Mouse (Mus musculus) cerebellum, adult 18-20 months (tissue): Measurements from ENCODE around the gene Dusp11.
"Not testable (repeated sequence)": the region's sequence is repeated elsewhere in the genome, so short reads cannot be mapped to it uniquely, and the experiment has no call there.

Experiments
- DNase-seq, 2 experiments: peaks; one replicate each; pipeline ENCODE4 v3.0.0; 2021

Gene Dusp11

DNA sequence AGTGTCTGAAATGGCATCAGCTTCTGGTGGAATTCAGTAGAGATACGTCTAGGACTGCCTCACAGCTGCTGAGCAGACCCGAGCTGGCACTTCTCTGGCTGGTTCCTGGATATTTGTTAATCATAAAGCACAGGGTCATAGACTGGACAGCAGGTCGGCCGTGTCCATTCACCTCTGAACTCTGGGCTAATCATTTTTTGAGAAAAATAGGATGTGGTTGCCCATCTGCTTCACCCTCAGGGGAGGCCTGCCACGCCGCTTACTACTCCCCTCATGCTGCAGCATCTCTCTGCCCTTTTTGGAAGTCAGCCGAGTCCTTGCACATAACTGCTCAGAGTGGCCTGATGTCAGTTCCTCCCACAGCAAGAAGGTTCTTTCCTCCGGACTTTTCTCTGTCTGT, 27.4 kb downstream of the Dusp11 start:
- no peak for DNase-seq

DNA sequence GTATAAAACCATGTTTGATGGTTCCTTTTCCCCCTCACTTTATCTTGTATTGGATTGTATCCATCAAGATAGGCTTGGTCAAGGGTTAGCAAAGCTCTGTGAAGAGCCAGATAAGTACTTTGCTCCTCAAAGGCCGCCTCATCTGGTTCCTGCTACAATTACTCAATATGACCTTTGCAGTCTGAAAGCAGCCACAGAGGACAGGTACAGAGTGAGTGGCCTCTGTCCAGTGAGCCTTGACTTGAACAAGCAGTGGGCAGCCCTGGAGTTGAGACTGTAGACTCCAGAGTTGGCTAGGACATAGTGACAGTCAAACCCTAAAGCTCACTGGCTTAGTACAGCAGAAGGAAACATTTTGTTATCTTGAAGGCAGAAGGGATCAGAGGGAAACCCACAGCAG, 32.2 kb downstream of the Dusp11 start:
- DNase-seq, result no peak

DNA sequence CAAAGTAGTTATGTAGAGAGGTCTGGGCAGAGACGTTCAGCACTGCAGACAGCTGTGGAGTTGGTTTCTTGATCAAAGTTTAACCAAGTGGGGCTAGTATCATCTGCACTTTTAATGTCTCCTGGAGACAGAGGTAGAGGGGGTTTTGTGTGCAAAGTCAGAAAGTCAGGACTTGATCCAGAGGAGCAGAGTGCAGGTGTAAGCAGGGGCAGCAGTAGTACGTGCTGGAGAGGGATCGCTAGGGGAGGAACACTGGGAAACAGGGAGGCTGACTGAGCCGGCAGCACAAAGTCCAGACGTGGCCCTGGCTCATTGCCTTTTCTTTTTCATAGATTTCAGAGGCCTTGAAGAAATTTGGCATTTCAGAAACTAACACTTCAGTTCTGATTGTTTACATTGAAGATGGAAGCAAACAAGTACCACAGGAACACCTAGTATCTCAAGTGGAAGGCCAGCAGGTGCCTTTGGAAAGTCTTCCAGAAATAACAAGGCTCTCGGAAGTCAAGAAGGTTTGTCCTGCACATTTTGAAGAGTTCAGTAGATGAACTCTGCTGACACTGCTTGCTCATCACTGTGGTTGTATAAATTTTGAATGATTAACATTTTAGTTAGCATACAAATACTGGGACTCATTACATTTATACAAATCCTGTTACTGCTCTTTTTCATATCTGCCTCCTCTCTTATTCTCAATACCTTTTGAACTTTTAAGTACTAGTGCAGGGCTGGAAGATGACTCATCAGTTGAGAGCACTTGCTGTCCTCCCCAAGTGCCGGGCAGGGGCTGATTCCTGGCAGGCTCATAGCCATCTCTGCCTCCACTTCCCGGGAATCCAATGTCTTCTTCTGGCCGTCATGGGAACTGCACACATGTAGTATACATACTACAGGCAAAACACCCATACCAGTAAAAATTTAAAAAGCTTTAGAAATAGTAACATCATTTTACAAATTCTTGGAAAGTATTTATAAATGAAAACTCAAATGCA, 33.7 kb downstream of the Dusp11 start:
- DNase-seq, result no peak

DNA sequence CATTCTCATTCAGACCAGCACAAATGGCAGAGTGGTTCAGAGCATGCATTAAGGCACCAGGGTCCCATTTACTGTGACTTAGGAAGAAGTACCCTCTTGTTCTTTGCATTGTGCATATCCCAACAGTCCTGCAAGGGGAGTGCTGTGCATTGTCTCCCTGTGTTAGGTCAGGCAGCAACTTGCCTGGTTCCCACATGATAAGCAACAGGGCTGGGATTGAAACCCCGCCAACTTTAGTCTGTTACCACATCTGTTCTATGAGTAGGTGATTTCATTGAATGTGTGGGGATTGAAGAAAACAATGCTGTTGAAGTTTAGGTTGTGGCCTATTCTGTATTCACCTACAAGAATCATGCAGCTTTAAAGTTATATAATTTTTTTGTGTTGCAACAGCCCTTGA, 34.8 kb downstream of the Dusp11 start:
- no peak for DNase-seq

DNA sequence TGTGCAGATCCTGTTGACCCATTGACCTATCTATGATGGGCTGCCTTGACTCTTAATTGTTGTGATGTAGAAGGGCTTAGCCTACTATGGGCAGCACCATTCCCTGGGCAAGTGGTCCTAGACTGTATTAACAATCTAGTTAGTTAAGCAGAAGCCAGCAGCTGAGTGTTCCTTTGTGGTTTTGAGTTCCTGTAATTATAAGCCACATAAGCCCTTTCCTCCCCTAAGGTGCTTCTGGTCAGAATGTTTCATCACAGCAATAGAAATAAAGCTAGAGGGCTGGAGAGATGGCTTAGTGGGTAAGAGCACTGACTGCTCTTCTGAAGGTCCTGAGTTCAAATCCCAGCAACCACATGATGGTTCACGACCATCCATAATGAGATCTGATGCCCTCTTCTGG, 37.8 kb downstream of the Dusp11 start:
- DNase-seq, result no peak

DNA sequence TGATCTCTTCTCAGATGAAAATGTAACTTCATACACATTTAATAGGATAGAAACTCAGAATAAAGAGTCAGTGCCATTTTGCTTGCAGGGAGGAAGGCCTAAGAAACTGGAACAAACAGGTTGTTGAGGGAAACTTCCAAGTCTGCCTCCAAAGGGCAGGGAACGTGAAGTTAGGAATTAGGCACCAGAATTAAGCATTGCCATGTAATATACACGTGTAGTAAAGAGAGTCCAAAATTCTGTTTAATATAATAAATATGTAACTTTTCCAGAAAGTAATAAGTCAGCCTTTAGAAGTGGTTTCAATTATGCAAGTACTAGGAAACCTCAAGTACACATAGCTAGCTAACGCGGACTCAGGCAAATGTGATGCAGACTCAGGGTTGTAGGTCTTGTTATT, 42.1 kb downstream of the Dusp11 start:
- DNase-seq, result no peak

DNA sequence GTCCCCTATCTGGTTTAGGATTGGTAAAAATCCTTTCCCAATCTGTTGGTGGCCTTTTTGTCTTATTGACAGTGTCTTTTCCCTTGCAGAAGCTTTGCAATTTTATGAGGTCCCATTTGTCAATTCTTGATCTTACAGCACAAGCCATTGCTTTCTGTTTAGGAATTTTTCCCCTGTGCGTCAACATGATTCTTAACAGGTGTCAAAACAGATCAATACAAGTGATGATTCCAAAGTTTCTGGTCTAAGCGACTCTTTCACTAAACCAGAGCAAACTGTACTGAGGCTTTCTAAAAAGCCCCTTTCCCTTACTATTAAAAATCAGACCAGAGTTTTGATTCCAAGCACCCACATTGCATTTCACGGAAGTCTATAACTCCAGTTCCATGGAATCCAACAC, 43.1 kb downstream of the Dusp11 start:
- DNase-seq, result not testable (repeated sequence)

DNA sequence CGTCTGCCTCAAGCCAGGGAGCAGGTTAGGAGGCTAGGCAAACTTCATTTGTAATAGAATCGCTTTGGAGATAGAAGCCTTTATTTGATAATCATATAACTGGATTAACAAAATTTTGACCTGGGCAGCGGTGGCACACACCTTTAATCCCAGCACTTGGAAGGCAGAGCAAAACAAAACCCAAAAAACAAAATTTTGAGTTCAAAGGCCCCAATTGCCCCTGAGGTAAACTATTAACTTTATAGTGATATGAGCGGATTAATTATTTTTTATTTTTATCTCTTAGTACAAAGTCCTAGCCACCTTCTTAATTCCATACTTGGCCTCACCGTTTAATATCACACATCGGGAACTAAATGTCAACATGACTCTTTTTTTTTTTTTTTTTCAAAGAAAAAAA, 44.9 kb downstream of the Dusp11 start:
- DNase-seq, result no peak

DNA sequence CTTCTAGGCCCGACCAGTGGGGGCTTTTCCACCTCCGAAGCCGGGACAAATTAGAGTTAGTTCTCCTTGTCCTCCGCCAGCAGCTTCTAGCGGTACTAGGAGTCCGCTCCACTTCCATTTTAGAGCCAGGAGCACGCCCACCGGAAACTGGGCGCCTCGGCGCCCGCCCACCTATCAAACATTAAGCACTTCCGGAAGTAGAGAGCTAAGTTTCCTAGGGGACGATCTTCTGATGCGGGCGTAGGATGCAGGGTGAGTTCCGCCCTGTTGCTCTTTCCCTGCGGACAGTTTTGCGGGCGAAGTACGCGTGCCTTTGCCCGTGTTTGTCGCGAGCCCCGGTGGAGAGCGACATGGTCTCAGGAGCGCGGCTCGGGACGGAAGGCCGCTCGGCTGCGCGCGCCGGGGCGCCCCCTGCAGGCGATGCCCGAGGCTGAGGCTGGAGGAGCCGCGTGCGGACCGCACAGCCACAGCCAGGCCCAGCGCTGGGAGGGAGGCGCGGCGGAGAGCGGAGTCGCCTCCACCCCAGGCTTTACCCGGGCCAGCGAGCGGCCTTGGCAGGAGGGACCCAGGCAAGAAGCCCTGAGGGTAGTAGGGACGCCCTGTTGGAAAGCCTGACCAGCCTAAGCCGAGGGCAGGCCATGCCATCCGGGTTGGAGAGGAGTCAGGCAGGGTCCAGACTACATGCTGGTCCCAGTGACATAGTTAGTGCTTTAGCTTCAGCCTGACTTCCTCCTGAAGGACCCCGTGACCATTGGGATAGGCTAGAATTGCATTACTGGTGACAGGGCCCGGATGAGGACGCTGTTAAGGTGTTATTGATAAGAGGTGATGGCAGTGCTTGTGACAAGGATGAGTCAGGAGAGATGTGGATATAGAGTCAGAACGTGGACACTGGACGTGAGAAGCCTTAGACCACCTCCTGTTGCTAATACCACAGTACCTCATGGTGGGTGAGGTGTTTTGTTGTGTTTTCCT, 45.6 kb downstream of the Dusp11 start, which contains the start of gene Nat8f1:
Gene Nat8f1, minus strand, starts transcription at position 149 of the 975 bp plus-strand sequence.
- peak; percentile 82 to 85 for DNase-seq

DNA sequence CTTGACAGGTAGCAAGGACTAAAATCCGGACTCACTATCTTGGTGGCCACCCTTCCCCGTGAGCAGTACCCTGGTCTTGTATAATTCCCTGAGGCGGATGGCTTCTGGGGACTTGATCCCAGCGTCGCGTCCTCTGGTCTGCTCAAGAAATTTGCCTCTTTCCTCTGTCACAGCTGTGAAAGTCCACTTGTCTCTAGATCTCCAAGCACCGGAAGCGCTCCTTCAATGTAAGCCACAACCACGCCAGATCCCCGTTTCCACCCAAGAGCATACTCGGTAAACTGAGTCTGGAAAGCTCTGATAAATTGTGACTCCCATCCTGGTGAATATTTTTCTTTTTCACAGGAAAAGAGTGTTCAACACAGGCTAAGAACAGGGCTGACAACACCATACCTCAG, 46.3 kb downstream of the Dusp11 start:
- DNase-seq, result no peak

DNA sequence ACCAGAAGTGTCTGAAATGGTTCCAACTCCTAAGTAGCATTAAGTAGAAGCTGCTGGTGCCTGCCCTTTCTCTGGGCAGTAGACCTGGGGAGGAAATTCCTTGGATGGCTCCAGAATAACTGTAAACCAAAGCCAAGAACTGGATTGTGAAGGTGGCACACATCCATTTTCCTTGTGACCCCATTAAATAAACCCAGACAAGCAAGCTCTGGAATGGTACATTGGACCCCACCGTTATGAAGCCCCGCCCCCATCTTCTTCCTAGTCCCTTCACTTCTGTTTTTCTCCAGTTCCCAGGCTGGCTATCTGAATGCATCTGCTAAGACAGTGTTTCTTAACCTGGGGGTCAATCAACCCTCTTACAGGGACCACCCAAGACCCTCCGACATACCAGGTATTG, 49.9 kb downstream of the Dusp11 start, which contains the start of gene Tprkb:
Gene Tprkb, plus strand, starts transcription at position 279 of the 400 bp plus-strand sequence.
- DNase-seq, result no peak

DNA sequence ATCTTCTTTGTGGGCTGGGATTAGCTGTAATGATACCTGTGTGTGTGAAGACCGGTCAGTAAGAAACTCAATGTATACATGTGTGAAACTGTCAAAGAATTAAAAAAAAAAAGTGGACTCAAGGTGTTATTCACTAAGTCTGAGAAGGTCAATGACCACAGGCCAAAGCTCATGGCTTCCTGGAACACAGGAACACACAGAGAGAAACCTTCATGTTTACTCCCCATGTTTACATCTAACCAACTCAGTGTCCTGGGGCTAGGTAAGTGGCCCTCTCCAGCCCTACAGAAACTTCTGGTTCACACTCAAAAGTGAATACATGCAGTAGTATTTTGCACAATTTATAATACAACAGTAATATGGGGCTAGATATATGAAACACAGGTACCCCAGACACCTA, 51.8 kb downstream of the Dusp11 start:
- DNase-seq, result no peak

DNA sequence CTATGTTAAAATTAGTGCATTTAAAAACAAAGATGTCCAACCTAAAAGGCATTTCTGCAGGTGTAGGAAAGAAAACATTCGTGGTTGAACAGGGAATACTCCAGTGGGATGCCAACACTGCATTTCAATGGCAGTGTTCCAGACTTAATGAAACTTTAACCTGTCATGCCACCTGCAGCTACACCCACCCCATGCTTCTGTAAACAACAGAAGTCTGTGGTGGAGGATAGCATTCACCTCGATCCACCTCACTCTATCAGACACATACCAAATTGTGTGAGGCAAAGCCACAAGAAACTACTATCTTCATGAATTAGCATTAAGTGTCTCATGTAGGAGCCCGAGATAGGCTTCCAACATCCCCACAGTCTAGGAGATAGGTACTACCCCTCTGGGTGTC, 53.1 kb downstream of the Dusp11 start:
- no peak for DNase-seq

DNA sequence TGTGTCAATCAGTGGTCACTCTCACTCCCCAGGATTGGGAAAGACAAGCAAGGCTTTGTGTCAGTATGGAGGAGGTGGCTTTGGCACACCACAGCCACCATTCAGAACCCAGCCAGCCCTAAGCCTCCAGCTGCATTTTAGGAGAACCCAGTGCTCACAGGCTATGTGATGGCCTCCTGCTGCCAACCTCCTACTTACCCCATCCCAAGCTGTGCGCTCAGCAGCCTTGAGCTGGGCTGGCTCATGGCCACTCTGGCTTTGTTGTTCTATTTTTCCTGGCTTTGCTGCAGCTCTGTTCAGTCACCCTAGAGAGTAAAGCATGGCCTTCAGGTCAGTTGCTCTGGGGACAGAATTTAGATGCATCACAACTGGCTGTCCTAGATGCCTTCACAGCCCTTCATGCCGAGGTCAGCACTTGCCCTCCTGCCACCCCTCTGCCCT, 54.5 kb downstream of the Dusp11 start:
- peak in 1 of 2 experiments; percentile 34 for DNase-seq

DNA sequence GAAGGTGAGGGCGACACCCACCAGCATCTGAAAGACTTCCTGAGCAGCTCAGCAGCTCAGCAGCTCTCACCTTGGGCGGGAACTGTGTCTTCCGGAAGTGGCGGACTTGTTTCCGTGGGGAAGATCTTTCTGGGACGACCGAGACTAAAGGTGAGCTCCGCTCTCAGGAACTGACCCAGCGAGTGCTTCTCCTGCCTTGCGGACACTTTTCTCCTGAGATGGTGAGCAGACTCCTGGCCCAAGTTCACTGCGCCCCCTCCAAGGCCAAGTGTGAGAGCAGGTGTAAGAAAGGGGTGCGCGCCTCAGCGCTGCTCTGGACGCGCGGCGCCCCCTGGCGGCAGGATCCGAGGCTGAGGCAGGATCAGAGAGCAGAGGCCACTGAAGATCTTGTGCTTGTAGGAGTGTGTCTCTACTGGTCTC, 56.8 kb downstream of the Dusp11 start, which contains the start of gene Nat8f4:
Gene Nat8f4, minus strand, starts transcription at position 243 of the 420 bp plus-strand sequence.
- DNase-seq, result peak; percentile 79 to 87

DNA sequence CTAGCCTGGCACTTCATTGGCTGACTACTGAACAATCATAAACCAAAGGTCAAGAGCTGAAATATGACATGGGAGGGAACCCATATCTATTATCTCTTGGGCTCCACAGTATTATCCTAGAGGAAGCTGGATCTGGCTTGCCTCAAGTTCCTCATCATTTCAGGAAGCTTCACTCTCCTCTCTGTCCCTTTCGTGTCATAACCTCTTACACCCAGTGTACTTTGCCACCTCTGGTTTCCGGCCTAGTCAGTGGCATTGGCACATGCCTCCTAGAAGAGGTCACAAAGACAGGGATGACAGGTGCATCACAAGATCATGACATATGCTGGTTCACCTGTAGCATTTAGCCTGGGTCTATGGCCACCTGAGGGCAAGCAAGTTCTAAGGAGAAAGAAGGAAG, 59.2 kb downstream of the Dusp11 start:
- no peak for DNase-seq

DNA sequence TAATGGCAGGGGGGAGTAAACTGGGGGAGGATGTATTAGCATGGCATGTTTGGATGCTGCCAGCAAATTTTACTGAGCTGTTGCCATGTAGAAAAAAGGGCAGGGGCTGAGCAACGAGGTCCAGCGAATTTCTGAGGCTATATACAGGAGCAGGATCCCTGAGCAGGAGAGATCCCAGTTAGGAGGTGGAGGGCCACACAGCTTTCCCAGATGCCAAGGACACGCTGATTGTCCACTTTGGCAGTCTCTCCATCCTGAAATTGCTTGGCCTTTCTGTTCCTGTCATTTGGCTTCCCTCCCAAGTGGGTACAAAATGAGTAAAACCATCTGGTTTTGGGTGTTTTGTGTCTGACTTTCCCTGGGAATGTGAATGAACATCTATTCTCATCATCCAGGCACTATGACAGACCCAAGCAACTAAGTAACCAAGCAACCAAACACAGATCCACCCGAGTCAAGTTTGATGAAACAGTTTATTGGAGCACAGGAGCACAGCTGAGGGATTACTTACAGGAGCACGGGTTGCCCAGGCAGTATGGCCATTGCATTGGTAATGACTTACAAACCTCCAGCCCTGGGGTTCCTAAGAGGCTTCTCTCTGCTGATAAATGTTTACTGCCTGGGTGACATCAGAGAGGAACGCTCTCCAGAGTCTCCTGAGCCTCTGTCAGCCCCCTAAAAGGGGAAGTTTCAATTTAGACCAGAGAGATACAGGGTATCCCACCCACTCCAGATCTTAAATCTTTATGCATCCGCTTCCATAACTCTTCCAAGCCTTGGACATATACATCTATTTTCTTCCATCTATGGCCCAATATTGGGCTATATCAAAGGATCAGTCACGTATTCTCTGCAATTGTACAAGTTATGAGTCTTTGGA, 62.6 kb downstream of the Dusp11 start:
- DNase-seq, result not testable (repeated sequence)

DNA sequence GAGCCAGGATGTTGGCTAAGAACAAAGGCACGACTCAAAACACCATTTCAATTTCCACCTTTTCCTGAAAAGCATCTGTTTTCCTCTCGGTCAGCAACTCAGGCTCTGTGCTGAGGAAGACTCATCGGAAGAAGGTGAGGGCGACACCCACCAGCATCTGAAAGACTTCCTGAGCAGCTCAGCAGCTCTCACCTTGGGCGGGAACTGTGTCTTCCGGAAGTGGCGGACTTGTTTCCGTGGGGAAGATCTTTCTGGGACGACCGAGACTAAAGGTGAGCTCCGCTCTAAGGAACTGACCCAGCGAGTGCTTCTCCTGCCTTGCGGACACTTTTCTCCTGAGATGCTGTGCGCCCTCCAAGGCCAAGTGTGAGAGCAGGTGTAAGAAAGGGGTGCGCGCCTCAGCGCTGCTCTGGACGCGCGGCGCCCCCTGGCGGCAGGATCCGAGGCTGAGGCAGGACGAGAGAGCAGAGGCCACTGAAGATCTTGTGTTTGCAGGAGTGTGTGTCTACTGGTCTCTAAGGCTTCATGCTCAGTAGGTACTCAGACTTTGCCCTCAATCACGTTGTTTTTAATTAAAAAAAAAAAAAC, 66.3 kb downstream of the Dusp11 start:
- peak; percentile 25 to 55 for DNase-seq
